Mouse (Mus musculus): ENCODE results near the gene Pth2. TPM values are rescaled to one million over a fixed set of nuclear protein-coding genes. Genes with fewer than 3 reads are reported as not detected.

Gene Pth2
- polyA plus RNA-seq (2011; ENCODE audit: insufficient read depth, insufficient read length, low replicate concordance, missing spikeins) = not detected in 2 replicates

DNA sequence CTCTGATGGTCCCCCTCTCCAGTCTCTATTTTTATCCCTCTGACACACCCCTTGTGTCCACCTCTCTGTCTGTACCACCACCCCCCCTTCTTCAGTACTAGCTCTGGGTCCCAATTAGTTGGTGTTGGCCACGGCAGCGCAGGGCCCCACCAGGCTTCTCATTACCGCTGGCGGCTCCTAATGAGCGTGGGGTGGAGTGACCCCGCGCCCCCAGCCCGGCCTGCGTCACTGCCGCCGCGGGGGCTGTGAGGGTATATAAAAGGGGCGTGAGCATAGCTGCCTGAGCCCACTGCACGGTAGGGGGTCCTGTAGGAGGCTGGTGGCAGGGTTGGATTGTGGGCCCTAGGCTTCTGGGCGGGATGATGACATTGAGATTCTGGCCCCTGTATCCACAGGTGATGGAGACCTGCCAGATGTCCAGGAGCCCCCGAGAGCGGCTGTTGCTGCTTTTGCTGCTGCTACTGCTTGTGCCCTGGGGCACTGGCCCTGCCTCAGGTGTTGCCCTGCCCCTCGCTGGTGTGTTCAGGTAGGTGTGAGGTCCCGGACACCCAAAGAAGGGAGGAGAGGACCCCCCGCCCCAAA, at the start of gene Pth2:
Gene Pth2 (plus strand): TSS at position 100 of the 582 bp plus-strand sequence.
- Histone ChIP-seq H3K4me3 (replicated peaks; ENCODE audit: control insufficient read depth, low read depth, low read length) (no peak within 1 kb of the TSS), H3K4me1 (ENCODE audit: control insufficient read depth, insufficient read depth, low read length) (no peaks in the 10 kb centered on the region; the same call in 1 of the 2 replicates), H3K27ac (ENCODE audit: control insufficient read depth, insufficient read depth, low read depth, low read length, poor library complexity) (no peak within 1 kb of the TSS; the same call in 1 of the 2 replicates)
- TF ChIP-seq POLR2A (IDR thresholded peaks at IDR 0.05; ENCODE audit: borderline replicate concordance, control insufficient read depth, low read depth, low read length) (no peak), CTCF (IDR thresholded peaks at IDR 0.05; ENCODE audit: control insufficient read depth, insufficient read depth, low read length) (no peak)
- 31% methylated on average over 20 of the region's 20 CpGs for WGBS

DNA sequence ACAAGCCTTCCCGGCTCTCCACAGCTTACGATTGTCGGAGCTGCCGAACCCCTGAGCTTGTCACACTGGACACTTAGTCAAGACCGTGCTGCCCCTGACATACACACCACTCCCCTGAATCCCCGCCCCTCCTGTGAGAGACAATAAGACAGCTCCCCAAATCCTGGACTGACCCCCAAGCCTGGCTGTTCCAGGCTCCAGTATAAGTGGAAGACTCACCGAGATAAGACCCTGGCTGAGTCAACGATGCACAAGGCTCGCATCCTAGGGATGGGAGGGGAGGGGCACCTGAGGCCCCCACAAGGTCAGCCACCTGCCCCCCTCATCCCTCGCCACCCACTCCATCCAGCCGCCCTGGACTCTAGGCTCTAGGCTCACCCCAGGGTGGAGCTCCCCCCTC, 48.9 kb upstream of the Pth2 start:
- WGBS = 91% methylated on average over 11 of the region's 11 CpGs
- TF ChIP-seq CTCF (IDR thresholded peaks at IDR 0.05; ENCODE audit: control insufficient read depth, insufficient read depth, low read length) (no peak), POLR2A (IDR thresholded peaks at IDR 0.05; ENCODE audit: borderline replicate concordance, control insufficient read depth, low read depth, low read length) (no peak)
- Histone ChIP-seq H3K4me3 (replicated peaks; ENCODE audit: control insufficient read depth, low read depth, low read length) (no peak overlapping the region), H3K27ac (ENCODE audit: control insufficient read depth, insufficient read depth, low read depth, low read length, poor library complexity) (no peak overlapping the region), H3K4me1 (ENCODE audit: control insufficient read depth, insufficient read depth, low read length) (peaks cover 4% of the 10 kb centered on the region; the same call in 1 of the 2 replicates)

DNA sequence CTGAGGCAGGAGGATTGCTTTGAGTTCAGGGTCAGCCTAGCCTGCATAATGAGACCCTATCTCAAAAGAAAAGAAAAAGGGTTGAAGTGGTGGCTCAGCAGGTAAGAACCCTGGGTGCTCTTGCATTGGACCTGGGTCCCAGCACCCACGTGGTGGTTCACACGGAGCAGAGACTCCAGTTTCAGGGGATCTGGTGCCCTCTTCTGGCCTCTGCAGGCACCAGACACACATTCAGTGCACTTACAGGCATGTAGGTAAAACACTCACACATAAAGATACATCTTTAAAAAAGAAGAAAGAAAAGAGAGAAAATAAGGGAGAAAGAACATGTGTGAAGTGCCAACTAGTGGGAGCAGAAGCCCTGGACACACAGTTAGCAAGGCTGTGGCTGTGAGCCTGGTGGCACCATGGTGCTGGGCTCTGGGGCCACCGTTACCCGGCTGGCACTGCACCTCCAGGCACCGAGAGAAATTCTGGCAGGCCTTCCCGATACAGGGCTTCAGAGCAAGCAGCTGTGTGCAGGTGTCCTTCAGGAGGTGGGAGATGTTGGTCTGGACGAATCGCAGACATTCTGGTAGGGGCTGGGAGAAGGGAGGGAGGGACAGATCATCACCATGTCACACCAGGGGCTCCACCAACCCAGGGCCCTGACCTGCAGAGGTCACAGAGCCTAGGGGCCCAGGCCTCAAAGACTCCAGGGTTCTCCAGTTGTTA, 47.2 kb upstream of the Pth2 start:
- Histone ChIP-seq H3K4me1 (ENCODE audit: control insufficient read depth, insufficient read depth, low read length) (peaks cover 5% of the 10 kb centered on the region; the same call in 1 of the 2 replicates), H3K4me3 (replicated peaks; ENCODE audit: control insufficient read depth, low read depth, low read length) (no peak overlapping the region), H3K27ac (ENCODE audit: control insufficient read depth, insufficient read depth, low read depth, low read length, poor library complexity) (no peak overlapping the region)
- 86% methylated on average over 8 of the region's 8 CpGs for WGBS
- TF ChIP-seq CTCF (IDR thresholded peaks at IDR 0.05; ENCODE audit: control insufficient read depth, insufficient read depth, low read length) (peak; percentile 23; the same call in 1 of the 2 replicates), POLR2A (IDR thresholded peaks at IDR 0.05; ENCODE audit: borderline replicate concordance, control insufficient read depth, low read depth, low read length) (no peak)

DNA sequence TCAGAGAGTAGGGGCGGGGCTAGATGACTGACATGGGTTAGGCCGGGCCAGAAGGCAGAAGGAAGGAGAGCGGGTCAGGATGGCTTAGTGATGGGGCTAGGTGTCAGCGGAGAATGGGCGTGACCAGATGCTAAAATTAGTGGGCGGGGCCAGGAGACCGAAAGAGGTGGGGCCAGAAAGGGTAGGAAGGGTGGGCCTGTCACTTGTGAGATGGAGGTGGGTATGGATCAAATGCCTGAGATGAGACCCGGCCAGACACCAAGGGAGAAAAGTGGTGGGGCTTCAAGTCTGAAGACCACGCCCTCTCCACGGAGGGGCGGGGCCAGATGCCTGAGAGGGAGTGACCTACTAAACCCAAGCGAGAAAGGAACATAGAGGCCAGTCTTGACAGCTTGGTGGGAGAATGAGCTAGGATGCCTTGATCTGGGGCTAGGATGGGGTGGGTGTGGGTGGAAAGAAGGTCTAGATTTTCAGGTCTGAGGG, 46.2 kb upstream of the Pth2 start:
- TF ChIP-seq CTCF (IDR thresholded peaks at IDR 0.05; ENCODE audit: control insufficient read depth, insufficient read depth, low read length) (no peak), POLR2A (IDR thresholded peaks at IDR 0.05; ENCODE audit: borderline replicate concordance, control insufficient read depth, low read depth, low read length) (no peak)
- no peak overlapping the region for H3K4me3 ChIP-seq (replicated peaks; ENCODE audit: control insufficient read depth, low read depth, low read length)
- 18% methylated on average over 12 of the region's 12 CpGs for WGBS
- H3K27ac ChIP-seq (ENCODE audit: control insufficient read depth, insufficient read depth, low read depth, low read length, poor library complexity) = no peak overlapping the region
- peaks cover 5% of the 10 kb centered on the region; the same call in 1 of the 2 replicates for H3K4me1 ChIP-seq (ENCODE audit: control insufficient read depth, insufficient read depth, low read length)

DNA sequence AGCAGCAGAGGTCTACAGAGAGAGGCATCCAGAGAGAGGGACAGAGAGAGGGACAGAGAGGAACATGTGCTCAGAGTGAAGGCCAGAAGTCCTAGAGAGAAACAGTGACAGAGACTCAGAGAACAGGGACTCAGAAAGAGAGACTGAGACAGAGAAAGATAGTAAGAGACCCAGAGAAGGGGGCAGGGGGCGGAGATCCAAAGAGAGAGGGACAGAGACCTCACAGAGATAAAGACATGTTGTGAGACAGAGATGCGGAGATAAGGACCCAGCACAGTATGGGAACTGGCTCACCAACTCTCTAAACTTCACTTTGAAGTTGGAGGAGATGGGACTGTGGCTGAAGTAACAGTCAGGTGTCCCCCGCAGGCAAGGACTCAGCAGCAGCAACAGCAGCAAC, 45.4 kb upstream of the Pth2 start:
- H3K27ac ChIP-seq (ENCODE audit: control insufficient read depth, insufficient read depth, low read depth, low read length, poor library complexity) = peak overlapping the region; percentile 35
- H3K4me1 ChIP-seq (ENCODE audit: control insufficient read depth, insufficient read depth, low read length) = peaks cover 5% of the 10 kb centered on the region; the same call in 1 of the 2 replicates
- 58% methylated on average over 3 of the region's 3 CpGs for WGBS
- H3K4me3 ChIP-seq (replicated peaks; ENCODE audit: control insufficient read depth, low read depth, low read length) = peak overlapping the region; percentile 94
- no peak for TF ChIP-seq CTCF (IDR thresholded peaks at IDR 0.05; ENCODE audit: control insufficient read depth, insufficient read depth, low read length)
- TF ChIP-seq POLR2A (IDR thresholded peaks at IDR 0.05; ENCODE audit: borderline replicate concordance, control insufficient read depth, low read depth, low read length) = no peak

DNA sequence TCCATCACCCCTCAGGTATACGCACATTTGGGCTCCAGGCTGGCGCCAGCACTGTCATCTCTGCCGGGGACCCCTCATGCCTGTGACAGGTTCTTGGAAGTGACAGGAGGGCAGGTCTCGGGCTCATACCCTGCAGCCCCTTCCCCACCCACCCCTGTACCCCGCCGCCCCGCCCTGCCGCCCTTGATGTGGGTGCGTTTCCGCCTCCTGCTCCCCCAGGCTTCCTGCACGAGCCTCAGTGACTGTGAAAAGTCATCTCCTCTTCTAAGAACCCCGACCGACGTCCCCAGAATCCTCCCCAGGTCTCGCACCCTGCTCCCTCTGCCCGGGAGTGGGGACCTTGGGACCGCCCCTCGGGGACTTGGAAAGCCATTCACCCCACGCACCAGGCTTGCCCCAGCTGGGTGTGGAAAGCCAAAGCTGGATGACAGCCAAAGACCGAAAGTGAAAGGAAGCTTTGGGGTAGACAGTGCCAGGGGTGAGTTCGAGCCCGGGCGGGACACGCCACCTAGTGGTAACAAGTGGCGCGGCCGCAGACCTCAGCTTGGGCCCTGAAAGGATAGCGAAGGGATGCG, 44.7 kb upstream of the Pth2 start, which contains the start of the genes Gm45713 and Flt3l:
Gene Gm45713 (minus strand): TSS at position 239 of the 575 bp plus-strand sequence.
Gene Flt3l (minus strand): TSS at position 440 of the 575 bp plus-strand sequence.
- TF ChIP-seq CTCF (IDR thresholded peaks at IDR 0.05; ENCODE audit: control insufficient read depth, insufficient read depth, low read length) (peak; percentile 99), POLR2A (IDR thresholded peaks at IDR 0.05; ENCODE audit: borderline replicate concordance, control insufficient read depth, low read depth, low read length) (peak; percentile 33; the same call in 1 of the 2 replicates)
- H3K4me1 ChIP-seq (ENCODE audit: control insufficient read depth, insufficient read depth, low read length) = peaks cover 5% of the 10 kb centered on the region; the same call in 1 of the 2 replicates
- peak within 1 kb of the TSS; percentile 87 for H3K27ac ChIP-seq (ENCODE audit: control insufficient read depth, insufficient read depth, low read depth, low read length, poor library complexity)
- WGBS = under 1% methylated on average over 29 of the region's 29 CpGs
- peak within 1 kb of the TSS; percentile 94 for H3K4me3 ChIP-seq (replicated peaks; ENCODE audit: control insufficient read depth, low read depth, low read length)

DNA sequence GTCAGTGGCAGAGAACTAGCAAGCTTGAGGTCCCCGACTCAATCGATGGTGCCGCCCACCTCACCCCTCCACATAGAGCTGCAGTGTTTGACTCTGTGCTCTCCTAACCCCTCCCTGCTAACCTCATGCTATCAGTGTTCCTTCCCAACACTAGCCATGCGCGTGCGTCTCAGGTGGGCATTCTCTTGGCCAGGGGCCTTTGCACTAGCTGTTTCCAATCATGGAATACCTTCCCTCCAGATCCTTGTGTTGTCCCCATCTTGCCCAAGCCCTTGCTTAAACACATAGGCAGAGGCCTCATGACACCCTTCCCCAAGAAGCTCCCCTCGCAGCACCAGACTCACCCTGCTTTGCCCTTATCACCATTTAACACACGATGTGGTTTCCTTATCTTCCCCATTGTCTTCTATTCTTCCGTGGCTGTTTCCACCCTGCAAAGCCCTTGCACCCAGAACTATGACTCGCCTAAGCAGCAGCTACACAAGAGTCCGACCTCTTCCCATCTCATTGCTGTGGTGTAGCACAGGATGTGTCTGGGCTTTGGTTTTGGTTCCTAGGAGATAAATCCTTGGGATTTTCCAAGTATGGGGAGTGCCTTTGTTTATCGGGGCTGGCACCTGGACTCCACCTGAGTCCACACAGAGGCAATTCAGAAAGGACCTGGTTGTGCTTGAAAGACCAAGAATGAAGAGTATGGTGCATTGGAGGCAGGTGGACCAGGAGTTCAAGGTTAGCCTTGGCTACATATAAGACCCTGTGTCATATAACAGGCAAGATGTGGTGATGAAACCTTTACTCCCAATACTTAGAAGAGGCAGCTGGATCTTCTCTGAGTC, 43.4 kb upstream of the Pth2 start:
- H3K27ac ChIP-seq (ENCODE audit: control insufficient read depth, insufficient read depth, low read depth, low read length, poor library complexity) = no peak overlapping the region
- peaks cover 5% of the 10 kb centered on the region; the same call in 1 of the 2 replicates for H3K4me1 ChIP-seq (ENCODE audit: control insufficient read depth, insufficient read depth, low read length)
- no peak for TF ChIP-seq CTCF (IDR thresholded peaks at IDR 0.05; ENCODE audit: control insufficient read depth, insufficient read depth, low read length)
- TF ChIP-seq POLR2A (IDR thresholded peaks at IDR 0.05; ENCODE audit: borderline replicate concordance, control insufficient read depth, low read depth, low read length) = no peak
- no peak overlapping the region for H3K4me3 ChIP-seq (replicated peaks; ENCODE audit: control insufficient read depth, low read depth, low read length)
- 12% methylated on average over 12 of the region's 12 CpGs for WGBS

Measured in bone marrow, adult 2 months (tissue).